Mouse (Mus musculus) ovary, adult 18-20 months (tissue): ENCODE measurements around the gene Tmem258.
"Not testable (repeated sequence)": the region's sequence is repeated elsewhere in the genome, so short reads cannot be mapped to it uniquely, and the experiment has no call there.

Source experiments
- DNase-seq: peaks from one replicate; pipeline ENCODE4 v3.0.0; 2022; ENCODE audit warnings: low spot score, mixed read lengths

Gene Tmem258

GRCm38 (mm10) chr19:10203848-10204615 is at the start of gene Tmem258, which contains the start of gene Fen1:
Gene Tmem258 (plus strand): TSS chr19:10204014.
Gene Fen1 (minus strand): TSS chr19:10204169.
- peak; percentile 80 for DNase-seq

DNA sequence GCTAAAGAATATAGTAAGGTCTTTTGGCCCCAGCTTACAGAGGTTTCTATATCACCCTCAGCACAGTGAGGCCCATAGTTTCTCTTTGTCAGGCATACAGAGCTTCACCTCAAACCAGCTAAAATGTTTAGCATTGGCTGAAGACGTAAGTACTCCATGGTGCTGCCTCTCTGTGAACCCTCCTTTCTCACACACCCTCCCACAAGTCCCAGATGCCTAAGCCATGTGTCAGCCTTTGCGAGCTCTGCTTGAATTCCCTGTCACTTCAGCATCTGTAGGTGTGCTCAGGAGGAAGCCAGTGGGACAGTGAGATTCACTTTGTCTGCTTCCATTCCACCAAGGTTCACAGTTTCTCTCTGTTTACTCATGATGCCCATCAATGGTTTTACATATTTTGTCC is 46.1 kb upstream of the Tmem258 start:
- no peak for DNase-seq

DNA sequence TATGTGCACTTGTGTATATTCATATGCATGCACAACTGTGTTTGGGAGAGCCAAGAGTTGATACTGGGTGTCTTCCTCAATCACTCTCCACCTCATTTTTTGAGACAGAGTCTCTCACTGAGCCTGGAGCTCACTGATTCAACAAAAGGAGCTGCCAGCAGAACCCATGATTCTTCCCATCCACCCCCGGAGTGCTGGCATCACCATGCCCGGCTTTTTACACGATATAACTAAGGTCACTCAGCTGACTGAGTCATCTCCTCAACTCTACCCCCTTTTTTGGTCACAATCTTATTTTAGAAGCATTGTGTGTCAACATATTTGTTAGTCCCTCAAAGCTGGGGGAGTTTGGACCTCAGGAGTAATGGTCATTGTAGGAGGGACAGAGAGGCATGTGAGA is 39.9 kb upstream of the Tmem258 start:
- DNase-seq: no peak

- DNase-seq: not testable (repeated sequence)
These were observed 37.9 kb upstream of the Tmem258 start for GRCm38 (mm10) chr19:10165928-10166327.

GRCm38 (mm10) chr19:10167112-10167511 is 36.7 kb upstream of the Tmem258 start:
- no peak for DNase-seq

DNA sequence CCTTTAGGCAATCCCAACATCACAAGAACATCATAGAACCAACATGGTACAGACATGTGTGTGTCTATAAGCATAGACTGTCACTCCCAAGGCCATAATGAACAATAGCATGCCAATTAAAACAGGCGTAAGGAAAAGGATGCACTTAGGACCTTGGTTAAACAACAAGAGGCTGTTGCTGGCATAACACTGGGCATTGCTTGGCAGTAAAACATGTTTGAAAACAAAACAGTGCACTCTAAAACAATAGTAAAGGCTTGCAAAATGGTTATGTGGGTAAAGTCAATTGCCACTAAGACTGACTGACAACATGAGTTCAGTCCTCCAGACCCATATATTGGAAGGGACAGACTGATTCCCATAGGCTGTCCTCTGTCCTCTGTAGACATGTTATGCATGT is 35.9 kb upstream of the Tmem258 start:
- DNase-seq: no peak

DNA sequence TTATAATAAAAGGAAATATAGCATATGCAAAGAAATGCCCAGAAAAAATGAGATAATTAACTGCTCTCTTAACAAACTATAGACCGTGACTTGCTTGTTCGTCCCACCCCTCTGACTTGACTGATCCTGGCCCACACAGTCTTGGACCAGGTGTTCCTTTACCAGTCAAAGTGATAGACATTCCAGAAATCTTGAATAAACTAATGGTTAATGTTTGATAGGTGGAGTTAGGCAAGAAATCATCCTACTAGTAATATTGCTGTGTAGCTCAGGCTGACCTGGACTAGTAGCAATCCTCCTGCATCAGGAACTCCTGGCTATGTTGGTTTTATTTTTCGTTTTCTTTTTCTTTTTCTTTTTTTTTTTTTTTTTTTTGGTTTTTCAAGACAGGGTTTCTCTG is 35.4 kb upstream of the Tmem258 start:
- no peak for DNase-seq

GRCm38 (mm10) chr19:10169179-10169578 is 34.6 kb upstream of the Tmem258 start:
- no peak for DNase-seq

DNA sequence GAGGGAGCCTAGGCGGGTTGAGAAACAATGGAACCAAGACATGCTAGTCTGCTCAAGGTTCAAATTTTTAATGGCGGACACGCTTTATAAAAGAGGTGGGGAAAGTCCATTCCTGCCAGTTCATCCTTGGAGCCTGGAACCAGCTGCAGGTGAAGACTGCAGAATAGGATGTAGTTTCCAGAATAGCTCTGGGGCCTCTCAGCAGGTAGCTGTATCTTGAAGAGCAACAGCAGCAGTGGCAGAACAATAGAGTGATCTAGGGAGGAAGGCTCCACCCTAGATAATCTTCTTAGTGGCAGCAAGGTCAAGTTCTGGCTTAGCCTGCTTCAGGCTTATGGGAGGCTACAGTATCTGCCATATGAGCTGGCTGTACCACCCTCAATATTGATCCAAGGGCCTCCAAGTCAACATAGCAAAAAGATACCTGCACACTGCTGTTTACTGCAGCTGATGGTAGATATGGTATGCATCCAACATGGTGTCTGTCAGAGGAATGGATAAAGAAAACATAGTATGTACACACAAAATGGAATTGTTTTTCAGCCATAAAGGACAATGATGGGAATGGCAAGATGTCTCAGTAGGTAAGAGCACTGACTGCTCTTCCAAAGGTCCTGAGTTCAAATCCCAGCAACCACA is 34.0 kb upstream of the Tmem258 start:
- not testable (repeated sequence) for DNase-seq

DNA sequence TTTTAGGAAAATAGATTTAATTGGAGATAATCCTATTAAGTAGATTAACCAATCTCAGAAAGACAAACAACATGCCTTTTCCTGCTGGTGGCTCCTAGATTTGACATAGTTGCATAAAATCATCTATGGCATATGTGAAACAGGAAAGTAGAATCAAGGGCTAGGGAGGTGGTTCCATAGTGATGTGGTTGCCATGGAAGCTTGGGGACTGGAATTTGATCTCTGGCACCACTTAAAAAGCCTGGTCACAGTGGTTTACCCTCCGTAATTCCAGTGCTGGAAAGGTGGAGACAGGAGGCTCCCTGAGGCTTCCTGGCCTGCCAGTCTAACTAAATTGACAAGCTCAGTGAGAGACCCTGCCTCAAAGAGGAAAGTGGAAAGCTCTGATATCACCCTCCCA is 33.3 kb upstream of the Tmem258 start:
- no peak for DNase-seq

DNA sequence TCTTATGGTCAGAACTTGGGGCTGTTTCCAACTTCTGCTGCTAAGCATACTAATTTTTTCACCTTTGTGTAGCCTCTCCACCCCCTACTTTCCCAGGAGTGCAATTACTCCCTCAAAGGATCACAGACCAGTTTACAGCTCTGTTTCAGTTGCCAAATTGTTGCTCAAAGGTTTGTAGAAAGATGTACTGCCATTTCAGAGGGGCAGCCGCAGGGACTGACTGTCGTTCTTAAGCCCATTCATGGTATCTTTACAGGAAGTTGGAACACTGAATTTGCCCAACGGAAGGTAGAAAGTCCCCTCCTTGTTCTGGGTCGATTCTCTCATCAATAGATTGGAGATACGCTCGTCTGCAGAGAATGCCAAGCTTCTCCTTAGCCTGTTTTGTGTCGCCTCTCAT is 32.5 kb upstream of the Tmem258 start:
- no peak for DNase-seq

DNA sequence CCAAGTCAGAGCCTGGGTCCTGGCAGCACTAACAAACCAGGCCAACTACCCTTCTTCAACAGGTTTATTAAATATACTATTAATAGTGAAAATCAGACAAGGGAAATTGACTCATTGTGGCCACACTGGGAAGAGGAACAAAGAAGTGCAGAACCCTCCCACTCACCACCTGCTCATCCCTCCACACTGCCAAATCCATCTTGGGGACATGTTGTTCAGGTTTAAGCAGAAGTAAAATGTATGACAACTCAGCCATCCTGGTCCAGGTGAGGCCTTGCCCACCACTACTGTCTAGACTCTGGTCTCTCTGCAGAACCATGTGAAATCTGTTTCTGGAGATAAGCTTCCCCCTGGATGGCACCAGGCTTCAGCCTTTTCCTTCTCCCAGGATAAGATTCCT is 32.0 kb upstream of the Tmem258 start:
- DNase-seq: no peak

DNA sequence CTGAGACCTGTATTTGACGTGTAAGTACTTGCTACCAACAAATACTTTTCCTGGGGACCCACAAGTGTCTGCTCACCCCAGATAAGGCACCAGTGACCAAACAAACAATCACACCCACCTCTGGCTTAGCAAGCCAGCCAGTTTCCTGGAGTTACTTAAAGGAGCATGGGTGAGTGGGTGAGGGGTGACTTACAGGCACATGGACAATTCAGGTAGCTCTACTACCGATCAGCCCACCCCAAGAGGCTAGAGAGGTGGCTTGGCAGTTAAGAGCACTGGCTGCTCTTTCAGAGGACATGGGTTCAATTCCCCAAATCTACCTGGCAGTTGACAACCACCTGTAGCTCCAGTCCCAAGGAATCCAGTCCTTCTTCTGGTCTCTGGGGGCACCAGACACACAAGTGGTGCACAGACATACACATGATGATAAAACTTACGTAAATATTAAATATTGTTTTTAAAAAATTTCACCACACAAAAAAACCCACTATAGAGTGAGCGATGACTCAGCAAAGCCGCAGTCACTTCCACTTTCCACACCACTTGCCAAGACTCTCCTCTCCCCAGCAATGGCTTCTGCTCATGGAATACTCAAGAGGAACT is 30.6 kb upstream of the Tmem258 start:
- DNase-seq: no peak

- no peak for DNase-seq
These were observed 29.8 kb upstream of the Tmem258 start for GRCm38 (mm10) chr19:10173844-10174539.

- no peak for DNase-seq
These were observed 28.9 kb upstream of the Tmem258 start for GRCm38 (mm10) chr19:10174956-10175355.

DNA sequence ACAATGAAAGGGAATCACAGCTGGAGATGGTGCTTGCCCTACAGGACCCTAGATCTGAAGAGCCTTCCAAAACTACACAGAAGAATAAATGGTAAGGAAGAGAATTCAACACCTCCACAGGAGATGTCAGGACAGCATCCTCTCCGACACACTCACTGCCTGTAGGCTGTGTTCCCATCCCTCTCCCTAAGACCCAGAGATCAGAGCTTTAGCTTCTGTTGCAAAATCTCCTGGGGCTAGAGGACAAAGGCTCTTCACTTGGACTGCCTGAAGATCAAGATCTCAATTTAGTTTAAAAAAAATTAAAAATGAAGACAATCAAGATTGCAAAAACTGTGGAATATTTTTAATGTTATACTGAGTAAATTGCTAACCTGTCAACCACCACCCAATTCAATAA is 27.3 kb upstream of the Tmem258 start:
- DNase-seq: no peak

GRCm38 (mm10) chr19:10176941-10177372 is 26.9 kb upstream of the Tmem258 start:
- DNase-seq: no peak

DNA sequence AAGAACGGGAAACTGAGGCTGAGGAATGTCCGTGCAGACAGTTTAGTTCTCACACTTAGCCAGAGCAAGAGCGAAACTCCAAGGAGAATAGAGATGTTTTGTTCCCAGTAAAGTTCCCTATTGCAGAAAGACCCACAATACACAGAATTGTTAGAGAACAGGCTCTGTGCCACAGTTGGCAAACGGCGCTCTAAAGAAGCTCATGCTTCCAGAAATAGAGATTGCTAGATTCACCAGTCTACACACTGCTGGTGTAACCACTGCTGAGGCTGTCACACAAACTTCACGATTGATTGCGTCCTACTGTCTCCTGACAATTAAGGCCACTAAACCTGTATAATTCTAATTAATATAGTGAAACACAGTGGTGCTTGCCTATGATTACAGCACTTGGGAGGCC is 22.6 kb upstream of the Tmem258 start:
- no peak for DNase-seq

GRCm38 (mm10) chr19:10182142-10182541 is 21.7 kb upstream of the Tmem258 start:
- DNase-seq: no peak

DNA sequence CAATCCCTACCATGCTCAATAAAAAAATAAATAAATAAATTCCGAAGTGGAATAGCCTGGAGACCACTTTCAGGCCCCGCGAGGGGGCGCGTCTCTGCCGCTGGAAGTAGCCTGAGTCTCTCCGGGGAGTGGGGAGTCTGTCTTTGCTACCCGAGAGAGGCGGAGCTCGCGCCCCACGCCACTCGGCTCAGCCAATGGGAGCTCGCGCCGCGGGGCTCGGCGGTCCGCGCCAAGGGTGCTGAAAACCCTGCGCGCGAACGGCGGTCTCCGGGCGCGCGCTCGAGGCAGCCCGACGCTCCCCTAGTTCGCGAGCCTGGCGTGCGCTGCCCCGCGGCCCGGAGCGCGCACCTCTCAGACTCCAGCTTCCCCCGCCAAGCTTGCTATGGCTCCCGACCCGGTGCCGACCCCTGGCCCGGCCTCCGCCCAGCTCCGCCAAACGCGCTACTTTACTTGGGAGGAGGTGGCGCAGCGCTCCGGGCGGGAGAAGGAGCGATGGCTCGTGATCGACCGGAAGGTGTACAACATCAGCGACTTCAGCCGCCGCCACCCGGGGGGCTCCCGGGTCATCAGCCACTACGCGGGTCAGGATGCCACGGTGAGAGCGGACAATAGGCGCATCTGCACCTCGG is 21.0 kb upstream of the Tmem258 start, which contains the start of gene Fads1:
Gene Fads1 (plus strand): TSS at position 219 of the 629 bp plus-strand sequence.
- DNase-seq: peak; percentile 92

DNA sequence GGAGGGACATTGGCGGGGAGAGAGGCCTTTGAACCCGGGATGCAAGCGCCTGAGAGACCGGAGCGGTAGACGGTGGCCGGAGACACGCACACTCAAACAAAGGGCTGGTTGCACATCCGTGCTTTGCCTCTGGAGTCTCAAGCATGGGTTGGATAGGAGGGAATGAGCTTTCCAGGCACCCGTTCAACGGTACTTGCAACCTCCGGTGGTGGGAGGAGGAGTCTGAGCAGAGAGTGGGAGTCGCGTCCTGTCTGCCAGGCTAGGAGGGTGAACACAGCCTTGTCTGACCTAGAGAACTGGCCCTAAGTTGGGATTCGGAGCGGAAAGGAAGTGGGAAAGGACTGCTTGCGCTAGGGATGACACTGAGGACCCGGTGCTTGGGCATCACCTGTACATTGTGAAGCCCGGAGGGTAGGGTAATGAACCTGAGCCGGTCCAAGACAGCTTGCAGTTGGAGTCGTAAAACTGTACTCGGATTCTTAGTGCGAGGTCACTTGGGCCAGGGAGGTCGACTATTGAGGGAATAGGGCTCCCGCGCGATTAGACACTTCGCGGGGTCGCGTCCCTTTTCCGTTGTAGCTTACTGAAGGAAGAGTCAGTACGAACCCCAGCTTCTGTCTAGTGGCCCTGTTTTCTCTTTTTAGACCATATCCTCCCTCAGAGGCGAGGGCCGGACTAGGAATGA is 20.4 kb upstream of the Tmem258 start:
- peak; percentile 66 for DNase-seq
